Mouse (Mus musculus) lung, postnatal 0 days (tissue): Measurements from ENCODE around the gene Nmb.

Experiments used
- CTCF ChIP-seq: IDR thresholded peaks from 2 replicates; pipeline ENCODE4 v1.5.1; 2016; ENCODE audit warnings: antibody characterized with exemption, mild to moderate bottlenecking
- EP300 ChIP-seq: IDR thresholded peaks from 2 replicates; pipeline ENCODE4 v1.6.1; 2016; ENCODE audit warnings: antibody characterized with exemption, mild to moderate bottlenecking, control low read depth

GRCm38 (mm10) chr7:80864831-80865230 lies 40.0 kb downstream of the Nmb start:
- no peak for TF ChIP-seq CTCF
- no peak for TF ChIP-seq EP300
